Mouse (Mus musculus) yolk sac, embryonic 10.5 days (tissue): ENCODE measurements around the gene Jmjd8.
"Not testable (repeated sequence)": the region's sequence is repeated elsewhere in the genome, so short reads cannot be mapped to it uniquely, and the experiment has no call there.

ENCODE experiments used
- DNase-seq: peaks from one replicate; pipeline ENCODE4 v3.0.0-alpha.2; 2017; ENCODE audit warnings: low spot score

The Jmjd8 gene

DNA sequence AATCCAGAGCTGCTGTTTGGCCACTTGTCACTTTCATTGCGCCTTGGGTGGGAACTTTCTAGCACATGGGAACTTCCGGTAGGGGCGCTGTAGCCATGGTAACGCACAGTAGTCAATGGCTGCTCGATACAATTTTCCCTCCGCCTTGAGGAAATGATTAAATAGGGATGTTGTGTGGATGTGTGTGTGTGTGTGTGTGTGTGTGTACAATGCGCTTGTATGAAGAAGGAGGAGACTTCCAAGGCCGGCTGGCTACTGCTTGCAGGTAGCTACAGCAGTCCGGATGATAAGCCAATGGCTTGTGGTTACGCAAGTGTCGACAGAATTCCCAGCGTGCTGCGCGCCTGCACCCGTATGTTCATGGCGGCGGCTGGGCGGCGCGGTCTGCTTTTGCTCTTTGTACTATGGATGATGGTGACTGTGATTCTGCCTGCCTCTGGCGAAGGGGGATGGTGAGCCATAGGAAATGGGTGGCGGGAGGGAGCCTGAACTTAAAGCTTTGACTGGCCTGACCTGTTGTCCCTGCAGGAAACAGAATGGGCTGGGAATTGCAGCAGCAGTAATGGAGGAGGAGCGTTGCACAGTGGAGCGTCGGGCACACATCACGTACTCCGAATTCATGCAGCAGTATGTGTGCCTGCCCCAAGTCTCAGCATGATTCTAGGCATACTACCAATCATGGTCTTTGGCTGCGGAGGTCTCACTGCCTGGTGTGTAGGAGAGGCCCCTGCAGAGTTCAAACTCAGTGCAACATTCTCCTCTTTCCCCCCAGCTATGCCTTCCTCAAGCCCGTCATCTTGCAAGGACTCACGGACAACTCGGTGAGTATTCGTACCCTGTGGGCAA lies at the start of gene Jmjd8:
Gene Jmjd8, plus strand, starts transcription at position 156 of the 846 bp plus-strand sequence.
- peak; percentile 90 for DNase-seq

DNA sequence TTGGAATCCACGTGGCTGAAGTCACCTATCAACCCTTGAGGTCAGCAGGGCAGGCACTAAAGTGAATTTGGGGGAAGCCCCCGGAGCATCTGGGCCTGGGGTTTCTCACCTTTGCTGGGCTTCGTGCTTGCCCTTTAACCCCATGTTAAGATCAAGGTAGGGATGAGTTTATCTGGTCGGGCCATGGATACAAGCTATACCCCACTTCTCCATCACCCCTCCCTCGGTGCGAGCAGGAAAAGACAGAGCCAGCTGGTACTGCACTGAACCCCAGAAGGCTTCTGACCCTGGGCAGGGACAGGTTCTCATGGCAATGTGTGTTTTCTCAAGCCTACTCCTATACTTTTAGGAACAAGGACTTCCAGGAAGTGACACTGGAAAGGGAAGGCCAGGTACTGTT lies 47.3 kb upstream of the Jmjd8 start:
- no peak for DNase-seq

DNA sequence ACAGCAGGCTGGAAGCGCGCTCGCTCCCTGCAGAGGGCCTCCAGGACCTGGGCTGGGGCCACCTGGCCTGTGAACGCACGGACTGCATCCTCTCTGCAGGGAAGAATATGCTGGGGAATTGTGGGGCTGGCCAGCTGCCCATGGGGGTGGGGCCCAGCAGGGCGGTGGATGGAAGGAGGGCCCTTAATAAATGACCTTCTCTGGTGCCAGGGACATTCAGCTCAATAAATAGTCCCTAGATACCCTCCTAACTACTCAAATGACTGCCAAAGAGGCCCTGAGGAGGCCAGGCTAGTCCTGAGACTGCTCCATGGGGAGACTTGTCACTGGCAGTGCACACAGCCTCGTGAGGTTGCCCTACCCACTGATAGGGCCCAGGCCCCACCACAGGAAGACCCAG lies 45.6 kb upstream of the Jmjd8 start:
- DNase-seq: no peak

DNA sequence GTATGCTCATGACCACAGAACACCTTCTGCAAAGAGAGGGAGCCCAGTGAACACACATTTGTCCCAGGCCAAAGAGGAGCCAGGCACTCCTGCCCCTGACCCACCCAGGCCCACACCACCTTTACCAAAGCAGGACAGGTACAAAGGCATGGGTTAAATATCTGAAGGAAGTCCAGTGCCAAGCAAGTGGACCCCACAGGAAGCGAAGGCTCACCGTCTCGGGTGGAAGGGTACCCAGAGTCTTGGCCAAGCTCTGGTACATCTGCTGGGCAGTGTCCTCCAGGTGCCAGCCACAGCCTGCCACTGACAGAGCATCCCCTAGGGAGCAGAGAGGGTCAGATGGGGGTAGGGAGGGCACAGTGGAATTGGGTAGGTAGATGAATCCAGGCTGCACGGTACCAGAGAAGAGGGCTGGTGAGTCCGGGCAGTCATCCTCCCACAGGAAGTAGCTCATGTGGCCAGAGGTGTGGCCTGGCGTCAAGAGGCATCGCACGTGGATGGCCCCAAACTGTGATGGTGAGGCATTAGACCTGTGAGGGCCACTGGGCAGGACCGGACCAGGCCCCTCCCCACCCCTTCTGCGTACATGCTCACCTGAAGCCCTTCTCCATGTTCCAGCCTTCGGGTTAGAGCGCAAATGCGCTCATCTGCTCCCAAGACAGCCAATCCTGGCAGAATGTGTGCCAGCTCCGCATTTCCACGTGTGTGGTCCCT lies 44.6 kb upstream of the Jmjd8 start:
- DNase-seq: no peak

DNA sequence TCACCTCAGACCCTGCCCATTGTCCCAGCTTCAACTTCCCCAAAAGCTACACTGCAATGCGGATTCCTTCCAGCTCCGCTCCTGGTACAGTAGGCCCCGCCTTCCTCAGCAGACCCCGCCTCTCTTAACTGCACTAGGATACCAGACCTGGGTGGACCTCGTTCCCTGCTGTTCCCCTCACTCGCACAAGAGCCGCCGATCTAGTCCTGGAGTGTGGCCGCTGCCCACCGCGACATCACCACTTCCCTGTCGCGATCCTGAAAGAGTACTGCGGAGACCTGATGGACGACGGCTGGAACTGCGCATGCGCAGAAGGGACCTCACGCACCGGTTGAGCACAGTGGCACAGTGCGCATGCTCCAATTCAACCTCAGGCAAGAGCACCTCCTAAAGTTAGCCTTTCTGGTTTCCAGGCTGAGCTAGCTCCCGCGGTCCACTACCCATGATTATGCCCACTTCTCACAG lies 43.4 kb upstream of the Jmjd8 start, which contains the start of gene Haghl:
Gene Haghl, minus strand, starts transcription at position 393 of the 465 bp plus-strand sequence.
- DNase-seq: peak; percentile 95

DNA sequence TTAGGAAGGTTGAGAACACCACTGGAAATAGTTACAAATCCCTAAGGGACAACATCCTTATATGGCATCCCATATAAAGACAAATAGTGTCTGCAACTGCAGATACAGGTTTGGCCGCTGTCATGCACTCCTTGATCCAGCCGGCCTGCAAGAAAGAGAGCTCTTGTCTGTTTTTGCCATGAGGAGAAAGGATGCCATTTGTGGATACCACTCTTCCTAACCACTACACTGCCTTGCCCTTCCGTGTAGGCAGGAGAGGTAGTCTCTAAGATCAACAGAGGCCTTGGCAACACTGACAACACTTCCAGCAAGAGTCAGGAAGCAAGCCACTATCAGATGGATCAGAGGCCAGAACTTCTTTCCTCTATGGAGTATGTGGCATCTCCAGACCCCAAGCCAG lies 42.4 kb upstream of the Jmjd8 start, which contains the start of gene Ccdc78:
Gene Ccdc78, plus strand, starts transcription at position 301 of the 400 bp plus-strand sequence.
- no peak for DNase-seq

DNA sequence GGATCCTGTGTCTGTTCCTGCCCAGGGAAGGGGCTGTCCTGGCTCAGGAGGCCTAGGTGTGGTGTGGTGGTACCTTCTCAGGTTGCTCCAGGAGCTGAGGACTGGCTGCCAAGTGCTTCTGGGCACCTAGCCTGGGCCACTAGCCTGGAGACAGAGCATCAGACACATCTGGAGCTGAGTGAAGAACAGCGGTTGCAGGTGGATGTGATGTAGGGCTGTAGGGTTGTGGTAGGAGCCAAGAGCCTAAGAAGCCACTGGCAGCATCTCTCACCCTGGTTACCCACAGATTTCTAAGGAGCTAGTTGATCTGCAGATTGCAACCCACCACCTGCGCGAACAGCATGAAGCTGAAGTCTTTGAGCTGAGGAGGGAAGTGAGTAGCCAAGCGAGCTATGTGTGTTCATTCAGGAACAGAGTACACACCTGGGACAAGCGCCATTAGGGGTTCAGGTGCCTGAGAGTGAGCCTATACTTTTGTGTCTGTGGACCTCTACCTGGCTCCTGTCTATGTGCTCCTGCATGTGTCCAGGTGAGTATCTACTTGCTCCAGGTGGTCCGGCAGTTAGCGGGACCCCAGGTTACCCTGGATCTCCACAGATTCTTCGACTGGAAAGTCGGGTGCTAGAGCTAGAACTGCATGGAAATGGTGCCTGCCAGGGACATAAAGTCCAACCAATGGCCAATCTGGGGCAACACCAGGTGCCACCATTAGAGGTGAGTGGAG lies 41.7 kb upstream of the Jmjd8 start:
- DNase-seq: no peak

DNA sequence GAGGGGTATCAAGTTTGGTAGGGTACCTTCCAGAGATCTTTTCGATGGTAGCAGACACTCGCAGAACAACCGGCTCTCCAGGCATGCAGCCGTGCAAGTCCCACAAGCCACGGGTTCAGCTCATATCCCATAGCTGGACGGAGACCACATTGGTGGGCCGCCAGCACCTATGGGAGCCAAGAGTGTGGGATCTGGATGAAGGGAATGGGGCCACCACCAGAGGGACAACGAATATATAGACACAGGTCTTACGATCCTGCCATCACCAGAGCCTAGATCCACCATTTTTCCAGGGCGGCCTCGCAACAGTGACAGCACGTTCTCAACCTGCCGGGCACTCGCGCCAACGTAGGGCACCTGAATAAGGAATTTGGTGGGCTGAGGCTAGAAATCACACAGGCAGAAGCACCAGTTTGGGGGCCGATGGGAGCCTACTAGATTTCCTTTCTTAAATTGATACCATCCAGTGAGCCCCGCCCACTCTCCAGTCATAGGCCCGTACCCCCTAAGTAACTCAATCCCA lies 37.3 kb upstream of the Jmjd8 start:
- peak; percentile 24 for DNase-seq

DNA sequence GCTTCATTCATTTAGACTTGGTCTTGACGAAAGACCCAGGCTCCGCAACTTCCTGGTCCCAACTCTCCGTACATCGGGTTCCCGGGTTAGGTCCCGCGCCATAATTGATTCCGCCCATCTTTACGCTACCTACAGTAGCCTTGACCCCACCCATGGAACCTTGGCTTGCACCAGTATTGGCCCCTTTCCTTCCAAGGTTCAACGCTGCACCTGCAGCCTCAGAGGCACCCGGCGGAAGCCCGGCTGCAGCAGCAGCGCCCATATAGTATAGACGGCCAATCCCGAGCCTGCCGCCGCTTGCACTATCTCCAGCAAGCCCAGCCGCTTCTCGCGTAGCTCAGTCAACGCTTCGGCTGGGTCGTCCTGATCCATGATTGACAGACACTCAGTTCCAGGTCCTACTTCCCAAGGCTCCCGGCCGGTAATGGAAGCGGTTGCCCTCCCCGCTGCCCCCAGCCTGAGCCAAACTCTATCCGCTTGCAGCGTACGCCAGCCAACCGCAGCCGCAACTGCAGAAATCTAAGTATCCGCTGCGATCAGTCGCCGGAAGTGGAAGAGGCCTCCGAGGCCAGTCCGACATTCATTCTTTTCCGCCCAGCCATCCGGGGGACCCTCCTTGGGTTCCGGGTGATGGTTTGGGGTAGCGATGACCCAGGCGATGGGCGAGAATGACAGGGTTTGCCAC lies 36.7 kb upstream of the Jmjd8 start:
- peak; percentile 85 for DNase-seq

DNA sequence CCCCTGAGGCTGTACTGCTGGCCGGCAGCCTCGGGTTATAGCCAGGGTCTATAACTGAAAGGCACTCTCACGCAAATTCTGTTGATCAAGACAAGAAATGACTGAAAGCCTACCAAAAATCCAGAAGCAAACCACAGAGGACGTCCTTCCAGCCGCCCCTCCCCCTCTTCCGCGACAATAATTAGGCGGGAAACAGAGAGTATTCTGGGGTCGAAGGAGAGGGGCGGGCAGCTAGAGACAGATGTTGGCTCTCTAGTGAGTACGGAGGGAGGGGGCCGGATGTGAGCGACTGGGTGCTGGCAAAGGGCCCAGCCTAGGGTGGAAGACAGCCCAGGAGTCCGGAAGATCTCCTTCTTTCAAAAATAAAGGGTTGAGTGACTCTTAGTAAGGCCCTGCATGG lies 36.1 kb upstream of the Jmjd8 start, which contains the start of gene Fam173a:
Gene Fam173a, minus strand, starts transcription at position 287 of the 400 bp plus-strand sequence.
- peak; percentile 71 for DNase-seq

DNA sequence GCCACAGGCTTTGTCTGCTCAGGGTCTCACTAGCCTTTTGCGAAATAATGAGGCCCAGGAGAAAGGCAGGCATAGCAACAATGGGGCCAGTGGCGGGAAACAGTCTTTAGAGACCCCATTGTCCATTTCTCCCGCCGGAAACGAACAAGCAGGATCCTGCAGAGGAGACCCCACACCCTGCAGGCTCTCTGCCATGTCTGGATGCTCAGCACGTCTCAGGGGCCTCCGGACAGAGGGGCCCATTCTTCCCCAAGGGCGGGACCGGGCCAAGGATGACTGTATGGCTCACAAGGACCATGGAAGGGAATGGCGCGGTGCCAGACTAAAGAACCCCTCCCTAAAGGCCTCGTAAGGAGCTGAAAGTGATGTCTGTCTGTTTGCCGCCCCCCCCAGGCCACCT lies 34.5 kb upstream of the Jmjd8 start:
- no peak for DNase-seq

DNA sequence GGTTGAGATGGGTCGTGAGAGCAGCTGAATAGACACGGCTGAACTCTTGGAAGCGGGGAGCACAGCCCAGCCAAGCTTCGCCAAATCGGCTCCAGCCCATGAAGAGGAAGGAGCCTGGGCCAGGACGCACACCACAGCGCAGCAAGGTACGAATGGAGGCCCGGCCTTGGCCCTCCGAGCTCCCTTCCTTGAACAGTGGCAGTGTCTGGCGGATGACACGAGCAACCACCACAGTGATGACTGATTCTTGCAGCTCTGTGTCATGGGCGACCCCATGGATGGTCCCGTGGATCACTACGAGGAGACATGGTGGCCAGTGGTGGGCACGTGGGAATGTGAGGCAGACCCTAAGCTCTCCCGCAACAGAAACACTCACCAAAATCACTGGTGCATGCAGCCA lies 33.7 kb upstream of the Jmjd8 start:
- DNase-seq: no peak

DNA sequence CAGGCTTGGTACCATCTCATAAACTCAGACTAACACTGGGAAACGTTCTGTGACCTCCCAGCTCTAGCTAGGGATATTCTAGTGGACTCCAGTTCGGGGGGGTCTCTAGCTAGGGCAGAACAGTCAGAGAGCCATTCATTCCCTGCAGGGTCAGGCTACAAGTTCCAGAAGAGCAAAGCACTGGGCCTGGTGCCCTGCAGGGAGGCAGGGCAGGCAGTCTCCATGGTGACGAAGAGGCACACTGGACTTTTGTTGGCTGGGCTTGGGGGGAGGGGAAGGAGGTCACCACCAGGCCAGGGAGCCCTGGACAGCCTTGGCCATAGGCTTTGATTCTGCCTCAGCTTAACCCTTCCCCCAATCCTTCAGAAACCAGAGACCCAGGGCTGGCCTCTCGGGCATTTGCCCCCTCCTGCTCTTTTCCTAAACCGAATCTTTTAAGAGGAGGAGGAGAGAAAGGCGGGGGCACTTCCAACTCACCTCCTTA lies 33.0 kb upstream of the Jmjd8 start, which contains the start of gene AC134908.4:
Gene AC134908.4, minus strand, starts transcription at position 51 of the 484 bp plus-strand sequence.
- DNase-seq: peak; percentile 69

DNA sequence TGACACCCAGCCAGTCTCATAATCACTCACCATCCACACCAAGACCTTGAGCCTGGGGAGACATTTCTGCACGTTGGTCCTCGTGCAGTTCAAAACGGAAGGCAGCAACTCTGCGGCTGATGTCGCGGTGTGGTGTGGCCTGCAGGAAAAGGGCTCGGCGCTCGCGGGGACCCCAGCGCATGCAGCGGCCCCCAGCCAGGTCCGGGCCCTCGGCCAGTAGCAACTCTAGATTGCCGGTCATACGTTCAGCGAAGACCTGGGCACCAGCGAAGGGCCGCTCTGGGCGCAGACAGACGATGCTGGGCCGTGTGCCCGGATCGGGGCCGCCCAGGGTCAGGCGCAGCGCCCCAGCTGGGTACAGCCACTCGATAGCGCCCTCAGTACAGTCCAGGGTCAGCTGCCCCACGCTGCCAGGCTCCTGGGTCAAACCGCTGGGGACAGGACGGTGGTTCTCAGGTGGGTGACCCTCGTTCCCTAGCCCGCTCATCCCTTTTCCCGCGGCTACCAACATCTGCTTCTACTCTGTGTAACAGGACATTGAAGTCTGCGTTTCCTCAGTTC lies 32.4 kb upstream of the Jmjd8 start:
- DNase-seq: no peak

DNA sequence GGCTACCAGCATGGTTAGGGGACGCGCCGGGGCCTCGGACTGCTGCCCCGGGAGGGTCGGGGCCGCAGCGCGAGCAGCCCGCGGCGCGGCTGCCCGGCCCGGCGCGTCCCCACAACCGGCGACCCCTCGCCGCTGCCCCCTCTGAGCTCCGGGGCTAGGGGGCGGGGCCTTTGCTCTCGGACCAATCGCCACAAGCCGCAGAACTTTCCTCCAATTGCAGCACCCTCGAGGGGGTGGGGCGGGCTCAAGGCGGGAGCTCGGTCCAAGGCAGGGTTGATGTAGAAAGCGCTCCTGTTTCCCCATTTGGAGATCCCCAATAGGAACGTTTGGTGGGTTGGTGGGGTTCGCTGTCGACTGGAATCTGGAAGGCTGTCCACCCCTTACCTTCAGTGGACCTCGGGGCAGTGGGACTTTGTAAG lies 31.7 kb upstream of the Jmjd8 start, which contains the start of gene Metrn:
Gene Metrn, minus strand, starts transcription at position 186 of the 419 bp plus-strand sequence.
- DNase-seq: peak; percentile 87

DNA sequence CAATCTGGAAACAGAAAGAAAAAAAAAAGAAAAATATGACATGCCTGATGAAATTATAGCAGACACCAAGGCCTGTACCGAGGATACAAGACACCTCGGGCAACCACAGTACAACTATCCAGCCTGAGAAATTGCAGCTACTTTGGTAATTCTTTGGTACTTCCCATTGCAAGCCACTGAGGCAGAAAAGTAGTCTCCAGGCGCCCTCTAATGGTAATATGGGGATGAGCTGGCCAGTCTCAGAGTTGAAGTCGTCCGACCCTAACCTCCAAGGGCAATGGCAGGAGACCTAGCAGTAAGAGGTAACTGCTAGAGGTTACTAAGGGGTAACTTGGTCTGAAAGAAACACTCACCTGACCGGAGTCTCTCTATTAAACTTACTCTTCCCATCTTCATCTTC lies 27.6 kb upstream of the Jmjd8 start:
- DNase-seq: peak; percentile 52

DNA sequence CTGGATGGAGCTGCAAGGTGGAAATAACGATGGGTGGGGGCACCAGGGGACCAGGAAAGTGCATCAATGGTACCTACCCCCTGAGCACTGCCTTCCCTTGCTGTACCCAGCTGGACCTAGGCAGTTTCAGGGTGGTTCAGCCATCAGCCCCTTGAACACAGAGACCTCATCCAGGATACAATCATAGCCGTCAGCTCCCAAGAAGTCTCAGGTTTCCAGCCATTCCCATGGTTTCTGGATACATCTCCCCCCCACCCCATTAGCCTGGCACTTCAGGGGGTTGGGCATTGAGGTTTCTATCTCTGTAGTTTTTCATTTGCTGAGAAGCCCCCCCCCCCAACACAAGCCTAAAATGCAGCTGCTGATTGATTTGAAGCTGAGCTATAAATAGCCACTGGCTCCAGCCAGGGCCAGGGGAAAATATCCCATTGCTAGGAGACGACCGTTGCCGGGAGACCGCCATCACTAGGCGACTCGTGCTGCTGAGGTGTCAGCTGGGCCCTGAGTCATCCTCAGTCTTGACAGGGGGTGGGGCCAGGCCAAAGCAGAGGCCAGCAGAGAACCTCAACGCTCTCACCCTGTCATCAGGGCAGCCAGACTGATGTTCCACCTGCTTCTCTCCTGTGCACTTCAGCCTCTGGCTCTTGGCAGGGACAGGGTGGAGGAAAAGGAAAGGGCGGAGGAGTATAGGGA lies 25.7 kb upstream of the Jmjd8 start:
- DNase-seq: no peak

DNA sequence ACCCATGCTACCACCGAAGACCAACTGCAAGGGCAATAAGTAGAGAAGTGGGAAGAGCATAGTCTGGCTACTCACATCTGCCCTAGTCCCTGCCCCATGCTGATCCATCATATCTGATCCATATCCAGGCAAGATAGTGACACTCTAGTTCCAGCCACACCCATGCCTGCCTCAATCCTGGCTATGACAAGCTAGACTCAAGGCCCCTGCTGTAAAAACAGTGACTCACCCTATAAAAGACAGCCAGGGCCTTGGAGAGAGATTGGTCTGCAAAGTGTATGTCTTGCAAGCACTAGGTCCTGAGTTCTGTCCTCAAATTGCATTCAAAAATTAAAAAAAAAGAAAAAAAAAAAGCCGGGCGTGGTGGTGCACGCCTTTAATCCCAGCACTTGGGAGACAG lies 22.2 kb upstream of the Jmjd8 start:
- no peak for DNase-seq

DNA sequence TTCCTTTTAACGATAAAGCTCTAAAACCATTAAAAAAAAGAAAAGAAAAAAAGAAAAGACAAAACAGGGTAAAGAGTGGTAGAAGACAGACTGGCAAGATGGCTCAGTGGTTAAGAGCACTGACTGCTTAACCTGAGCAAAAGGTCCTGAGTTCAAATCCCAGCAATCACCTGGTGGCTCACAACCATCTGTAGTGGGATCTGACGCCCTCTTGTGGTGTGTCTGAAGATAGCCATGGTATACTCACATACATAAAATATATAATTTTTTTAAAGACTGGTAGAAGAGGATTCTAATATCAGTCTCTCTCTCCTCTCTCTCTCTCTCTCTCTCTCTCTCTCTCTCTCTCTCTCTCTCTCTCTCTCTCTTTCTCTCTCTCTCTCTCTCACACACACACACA lies 21.2 kb upstream of the Jmjd8 start:
- DNase-seq: not testable (repeated sequence)

DNA sequence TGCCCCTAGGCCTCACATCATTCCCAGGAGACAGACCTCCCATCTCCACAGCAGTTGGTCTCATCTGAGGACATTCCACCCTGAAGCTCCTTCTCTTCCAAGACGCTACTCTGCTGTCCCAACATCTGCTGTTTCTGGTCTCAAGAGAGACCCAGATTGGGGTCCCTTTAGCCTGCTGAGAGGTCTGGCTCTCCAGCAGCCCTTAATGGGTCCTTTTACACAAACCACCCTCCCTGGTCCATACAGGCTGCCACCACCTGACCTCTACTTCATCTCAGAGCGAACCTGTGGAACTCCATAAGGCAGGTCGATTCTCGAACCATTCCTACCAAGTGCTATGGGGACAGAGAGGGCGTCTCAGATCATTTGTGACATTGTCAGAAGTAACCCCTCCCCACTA lies 20.6 kb upstream of the Jmjd8 start:
- DNase-seq: no peak
